Mouse (Mus musculus) lung, embryonic 16.5 days (tissue): ENCODE data around the gene Rev1. TPM values are rescaled to one million over a fixed set of nuclear protein-coding genes. Genes with fewer than 3 reads are reported as not detected.
"Not testable (repeated sequence)": the region's sequence is repeated elsewhere in the genome, so short reads cannot be mapped to it uniquely, and the experiment has no call there.

ENCODE experiments used
- ATAC-seq: fragments of 200-750 bp; cut with Nextera tagmentation; 2 replicates; pipeline ENCODE4 v1.8.0; 2017; ENCODE audit warnings: low read depth, mild to moderate bottlenecking, moderate library complexity
- H3K27ac ChIP-seq: fragments of 300-500 bp; sonication (generic); 2 replicates; pipeline ENCODE4 v1.5.1; 2014; ENCODE audit warnings: mild to moderate bottlenecking, control low read depth, low read length
- H3K27me3 ChIP-seq: fragments of 300-500 bp; sonication (generic); 2 replicates; pipeline ENCODE4 v1.6.1; 2014; ENCODE audit warnings: low read depth, low read length, mixed read lengths; ENCODE audit not compliant: control insufficient read depth, insufficient read depth
- H3K36me3 ChIP-seq: fragments of 300-500 bp; sonication (generic); 2 replicates; pipeline ENCODE4 v1.6.1; 2014; ENCODE audit warnings: low read length; ENCODE audit not compliant: control insufficient read depth, insufficient read depth
- H3K4me1 ChIP-seq: fragments of 300-500 bp; sonication (generic); replicated peaks from 2 replicates; pipeline ENCODE4 v1.6.1; 2014; ENCODE audit warnings: low read length, mixed read lengths; ENCODE audit not compliant: control insufficient read depth, insufficient read depth
- H3K4me2 ChIP-seq: fragments of 300-500 bp; sonication (generic); 2 replicates; pipeline ENCODE4 v1.6.1; 2014; ENCODE audit warnings: low read depth, low read length, control low read depth
- H3K4me3 ChIP-seq: fragments of 300-500 bp; sonication (generic); 2 replicates; pipeline ENCODE4 v1.5.1; 2014; ENCODE audit warnings: mild to moderate bottlenecking, low read length, control low read depth
- H3K9ac ChIP-seq: fragments of 300-500 bp; sonication (generic); 2 replicates; pipeline ENCODE4 v1.6.1; 2014; ENCODE audit warnings: low read length, control low read depth
- H3K9me3 ChIP-seq: fragments of 300-500 bp; sonication (generic); 2 replicates; pipeline ENCODE4 v1.6.1; 2016; ENCODE audit warnings: low read length; ENCODE audit not compliant: control insufficient read depth
- WGBS: fragments of 180-500 bp; shearing (Covaris S2); extraction: QIAGEN DNeasy Blood & Tissue Kit; methylation state at CpG from one replicate; pipeline ENCODE4 v1.1.7; 2014; 5-methylcytosine and 5-hydroxymethylcytosine counted together
- polyA plus RNA-seq: library from polyadenylated mRNA; unstranded; fragments of >200 nt; fragmentation: Nextera tagmentation; extraction: Ambion mirVana; gene quantifications from 2 replicates; pipeline ENCODE4 v1.2.1, GENCODE M21; 2015

Gene Rev1
- polyA plus RNA-seq, 1 experiment from 2014 or later, result 20.6 TPM

- H3K4me1 ChIP-seq, result no peaks in the 10 kb centered on the region
- H3K4me3 ChIP-seq, result no peak overlapping the region
- no peaks in the 10 kb centered on the region for H3K9me3 ChIP-seq
- no peaks in the 10 kb centered on the region for H3K36me3 ChIP-seq
- H3K9ac ChIP-seq, result no peak overlapping the region
- no peak overlapping the region for H3K4me2 ChIP-seq
- no peak overlapping the region for H3K27ac ChIP-seq
- 79% methylated on average over 7 of the region's 7 CpGs for WGBS
- H3K27me3 ChIP-seq, result no peaks in the 10 kb centered on the region
- no peak for ATAC-seq
Measured at GRCm38 (mm10) chr1:38109786-38110185, 19.8 kb downstream of the Rev1 start.

- Histone ChIP-seq H3K9me3 (no peaks in the 10 kb centered on the region), H3K4me2 (no peak overlapping the region), H3K27me3 (no peaks in the 10 kb centered on the region), H3K4me3 (no peak overlapping the region), H3K4me1 (no peaks in the 10 kb centered on the region), H3K27ac (no peak overlapping the region), H3K9ac (no peak overlapping the region), H3K36me3 (no peaks in the 10 kb centered on the region)
- WGBS, result 39% methylated on average over 3 of the region's 3 CpGs
- no peak for ATAC-seq
Measured at GRCm38 (mm10) chr1:38103813-38104212, 25.8 kb downstream of the Rev1 start.

GRCm38 (mm10) chr1:38103214-38103613, 26.4 kb downstream of the Rev1 start:
- Histone ChIP-seq H3K9me3 (no peaks in the 10 kb centered on the region), H3K4me2 (no peak overlapping the region), H3K27me3 (no peaks in the 10 kb centered on the region), H3K4me3 (no peak overlapping the region), H3K9ac (no peak overlapping the region), H3K36me3 (no peaks in the 10 kb centered on the region; the same call in 1 of the 2 replicates), H3K27ac (no peak overlapping the region), H3K4me1 (no peaks in the 10 kb centered on the region)
- no peak for ATAC-seq
- WGBS, result 80% methylated on average over 1 of the region's 1 CpGs

- Histone ChIP-seq H3K36me3 (peaks cover 8% of the 10 kb centered on the region; the same call in 1 of the 2 replicates), H3K4me3 (no peak overlapping the region), H3K27me3 (no peaks in the 10 kb centered on the region), H3K4me2 (no peak overlapping the region), H3K4me1 (no peaks in the 10 kb centered on the region), H3K27ac (no peak overlapping the region), H3K9ac (no peak overlapping the region), H3K9me3 (no peaks in the 10 kb centered on the region)
- WGBS, result 70% methylated on average over 8 of the region's 8 CpGs
- ATAC-seq, result no peak
Measured at GRCm38 (mm10) chr1:38081316-38081715, 48.3 kb downstream of the Rev1 start.

DNA sequence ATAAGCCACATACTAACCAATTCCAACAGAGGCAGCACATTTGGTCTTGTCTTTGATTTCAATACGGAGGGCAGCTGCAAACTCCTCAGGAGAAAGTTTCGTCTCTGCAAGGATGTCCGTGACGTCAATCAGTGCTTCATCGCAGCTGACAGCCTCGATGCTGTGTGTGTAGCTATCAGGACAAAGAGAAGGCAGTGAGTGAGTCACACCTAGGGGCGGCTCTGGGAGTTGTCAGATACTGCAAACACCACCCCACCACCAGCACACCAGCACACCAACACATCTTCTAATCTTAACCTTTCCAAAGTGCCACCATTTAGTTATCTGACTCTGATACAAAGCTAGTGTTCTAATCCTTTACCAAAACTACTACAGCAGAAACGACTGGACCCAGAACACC, 58.3 kb downstream of the Rev1 start:
- peaks cover 11% of the 10 kb centered on the region for H3K36me3 ChIP-seq
- WGBS, result 65% methylated on average over 8 of the region's 8 CpGs
- H3K4me1 ChIP-seq, result no peaks in the 10 kb centered on the region
- ATAC-seq, result no peak
- no peak overlapping the region for H3K27ac ChIP-seq
- no peak overlapping the region for H3K4me2 ChIP-seq
- no peaks in the 10 kb centered on the region for H3K27me3 ChIP-seq
- no peaks in the 10 kb centered on the region for H3K9me3 ChIP-seq
- no peak overlapping the region for H3K4me3 ChIP-seq
- H3K9ac ChIP-seq, result no peak overlapping the region

- 95% methylated on average over 10 of the region's 10 CpGs for WGBS
- no peak for ATAC-seq
Measured at GRCm38 (mm10) chr1:38067276-38067675, 62.3 kb downstream of the Rev1 start.

GRCm38 (mm10) chr1:38062156-38062555, 67.4 kb downstream of the Rev1 start:
- peaks cover 23% of the 10 kb centered on the region for H3K36me3 ChIP-seq
- not testable (repeated sequence) for ATAC-seq, H3K27ac ChIP-seq

More at GRCm38 (mm10) chr1:38067276-38067675, 62.3 kb downstream of the Rev1 start:
- Histone ChIP-seq H3K27me3 (no peaks in the 10 kb centered on the region), H3K27ac (no peak overlapping the region), H3K4me3 (no peak overlapping the region), H3K4me2 (no peak overlapping the region), H3K4me1 (no peaks in the 10 kb centered on the region), H3K36me3 (peaks cover 23% of the 10 kb centered on the region), H3K9me3 (no peaks in the 10 kb centered on the region), H3K9ac (no peak overlapping the region)

GRCm38 (mm10) chr1:38058417-38058816, 71.2 kb downstream of the Rev1 start:
- ATAC-seq, result no peak
- H3K36me3 ChIP-seq, result peaks cover 41% of the 10 kb centered on the region
- no peaks in the 10 kb centered on the region for H3K27me3 ChIP-seq
- no peak overlapping the region for H3K27ac ChIP-seq
- H3K4me1 ChIP-seq, result no peaks in the 10 kb centered on the region
- H3K9ac ChIP-seq, result no peak overlapping the region
- WGBS, result 69% methylated on average over 6 of the region's 6 CpGs
- H3K9me3 ChIP-seq, result no peaks in the 10 kb centered on the region
- no peak overlapping the region for H3K4me3 ChIP-seq
- no peak overlapping the region for H3K4me2 ChIP-seq

More at GRCm38 (mm10) chr1:38062156-38062555, 67.4 kb downstream of the Rev1 start:
- H3K4me1 ChIP-seq, H3K4me2 ChIP-seq, H3K27me3 ChIP-seq, H3K9me3 ChIP-seq, H3K9ac ChIP-seq, H3K4me3 ChIP-seq: not testable (repeated sequence)
- 91% methylated on average over 2 of the region's 2 CpGs for WGBS

- H3K4me1 ChIP-seq, result no peaks in the 10 kb centered on the region
- H3K9me3 ChIP-seq, result no peaks in the 10 kb centered on the region
- WGBS, result 88% methylated on average over 5 of the region's 5 CpGs
- peaks cover 55% of the 10 kb centered on the region for H3K36me3 ChIP-seq
- no peak overlapping the region for H3K27ac ChIP-seq
- H3K4me3 ChIP-seq, result no peak overlapping the region
- no peaks in the 10 kb centered on the region for H3K27me3 ChIP-seq
- no peak for ATAC-seq
- no peak overlapping the region for H3K4me2 ChIP-seq
- no peak overlapping the region for H3K9ac ChIP-seq
Measured at GRCm38 (mm10) chr1:38055176-38055575, 74.4 kb downstream of the Rev1 start.

DNA sequence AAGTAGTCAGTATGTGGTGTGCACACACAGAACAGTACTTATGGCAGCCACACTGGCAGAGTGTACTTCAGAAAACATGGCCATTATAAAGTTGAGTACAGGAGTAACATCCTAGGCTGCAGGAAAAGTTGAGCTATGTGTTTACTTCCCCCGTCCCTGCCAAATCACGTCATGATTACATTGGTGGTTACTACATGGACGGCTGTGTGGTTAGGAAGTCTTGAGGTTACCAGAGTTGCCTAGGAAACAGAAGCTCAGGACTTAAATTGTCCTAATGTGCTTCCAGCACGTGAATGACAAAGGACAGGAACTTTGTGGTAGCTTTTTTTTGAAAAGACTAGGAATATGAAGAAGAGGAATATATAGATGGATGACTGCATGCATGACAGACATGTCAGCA, 80.0 kb downstream of the Rev1 start:
- Histone ChIP-seq H3K4me1 (no peaks in the 10 kb centered on the region), H3K36me3 (peaks cover 62% of the 10 kb centered on the region), H3K4me2 (no peak overlapping the region), H3K9ac (no peak overlapping the region), H3K4me3 (no peak overlapping the region), H3K9me3 (no peaks in the 10 kb centered on the region), H3K27ac (no peak overlapping the region), H3K27me3 (no peaks in the 10 kb centered on the region)
- ATAC-seq, result no peak; the same call in 1 of the 2 replicates
- WGBS, result 49% methylated on average over 4 of the region's 4 CpGs
